Mouse (Mus musculus) megakaryocyte, embryonic 14.5 days (primary cell): ENCODE measurements around the gene Agap1. TPM values are rescaled to one million over a fixed set of nuclear protein-coding genes. Genes with fewer than 3 reads are reported as not detected.

Experiments used
- H3K27me3 ChIP-seq: replicated peaks from 2 replicates; pipeline ENCODE3; 2012; ENCODE audit warnings: inconsistent platforms
- H3K36me3 ChIP-seq: replicated peaks from 2 replicates; pipeline ENCODE3; 2012; ENCODE audit warnings: low read length, inconsistent platforms, mixed read lengths
- H3K4me1 ChIP-seq: 2 replicates; pipeline ENCODE4 v1.6.1; 2012; ENCODE audit warnings: inconsistent platforms
- H3K4me3 ChIP-seq: replicated peaks from 2 replicates; pipeline ENCODE3; 2012; ENCODE audit warnings: moderate library complexity, mild to moderate bottlenecking, inconsistent platforms
- H3K9me3 ChIP-seq: 2 replicates; pipeline ENCODE4 v1.6.1; 2012; ENCODE audit warnings: inconsistent platforms
- FLI1 ChIP-seq: IDR thresholded peaks from 2 replicates; pipeline ENCODE4 v1.6.1; 2012; ENCODE audit warnings: low read length, inconsistent platforms, mixed read lengths
- GATA1 ChIP-seq: IDR thresholded peaks from 3 replicates; pipeline ENCODE4 v1.6.1; 2012; ENCODE audit warnings: mixed read lengths, low read length, inconsistent platforms, borderline replicate concordance
- polyA plus RNA-seq: library from polyadenylated mRNA; stranded (reverse); fragments of >175 nt; gene quantifications from 2 replicates; pipeline ENCODE4 v1.2.3, GENCODE M21; 2012; ENCODE audit warnings: low replicate concordance; ENCODE audit not compliant: insufficient read depth

Gene Agap1
- polyA plus RNA-seq, 1 experiment: 3.4 TPM

- no peaks in the 10 kb centered on the region for H3K36me3 ChIP-seq
- H3K4me3 ChIP-seq: no peak overlapping the region
- H3K9me3 ChIP-seq: peaks cover 49% of the 10 kb centered on the region
- TF ChIP-seq FLI1 (no peak), GATA1 (no peak)
- no peaks in the 10 kb centered on the region for H3K4me1 ChIP-seq
- peaks cover 6% of the 10 kb centered on the region for H3K27me3 ChIP-seq
These were observed 86.5 kb downstream of the Agap1 start for GRCm38 (mm10) chr1:89541151-89541550.

- Histone ChIP-seq H3K4me1 (no peaks in the 10 kb centered on the region), H3K4me3 (no peak overlapping the region), H3K27me3 (peaks cover 7% of the 10 kb centered on the region), H3K36me3 (no peaks in the 10 kb centered on the region), H3K9me3 (peaks cover 50% of the 10 kb centered on the region)
- TF ChIP-seq FLI1 (no peak), GATA1 (no peak)
These were observed 87.9 kb downstream of the Agap1 start for GRCm38 (mm10) chr1:89542464-89542863.

- no peak overlapping the region for H3K4me3 ChIP-seq
- H3K27me3 ChIP-seq: peaks cover 8% of the 10 kb centered on the region
- H3K36me3 ChIP-seq: no peaks in the 10 kb centered on the region
- peaks cover 43% of the 10 kb centered on the region for H3K9me3 ChIP-seq
- TF ChIP-seq GATA1: no peak
- TF ChIP-seq FLI1: no peak
- no peaks in the 10 kb centered on the region for H3K4me1 ChIP-seq
These were observed 88.7 kb downstream of the Agap1 start for GRCm38 (mm10) chr1:89543312-89543711.

- TF ChIP-seq FLI1 (no peak), GATA1 (no peak)
- Histone ChIP-seq H3K4me1 (peaks cover 3% of the 10 kb centered on the region; the same call in 1 of the 2 replicates), H3K27me3 (peaks cover 11% of the 10 kb centered on the region), H3K36me3 (no peaks in the 10 kb centered on the region), H3K9me3 (peaks cover 39% of the 10 kb centered on the region), H3K4me3 (no peak overlapping the region)
These were observed 89.5 kb downstream of the Agap1 start for GRCm38 (mm10) chr1:89544094-89544493.

- peaks cover 6% of the 10 kb centered on the region; the same call in 1 of the 2 replicates for H3K4me1 ChIP-seq
- no peaks in the 10 kb centered on the region for H3K36me3 ChIP-seq
- peaks cover 31% of the 10 kb centered on the region for H3K9me3 ChIP-seq
- TF ChIP-seq GATA1 (no peak), FLI1 (no peak)
- H3K27me3 ChIP-seq: peaks cover 13% of the 10 kb centered on the region
- H3K4me3 ChIP-seq: no peak overlapping the region
These were observed 90.5 kb downstream of the Agap1 start for GRCm38 (mm10) chr1:89545099-89545498.

- TF ChIP-seq FLI1: no peak
- no peak for TF ChIP-seq GATA1
- Histone ChIP-seq H3K4me3 (no peak overlapping the region), H3K9me3 (peaks cover 14% of the 10 kb centered on the region; the same call in 1 of the 2 replicates), H3K27me3 (peaks cover 13% of the 10 kb centered on the region), H3K4me1 (peaks cover 14% of the 10 kb centered on the region), H3K36me3 (no peaks in the 10 kb centered on the region)
These were observed 93.2 kb downstream of the Agap1 start for GRCm38 (mm10) chr1:89547525-89548504.

GRCm38 (mm10) chr1:89550061-89550869 lies 95.7 kb downstream of the Agap1 start:
- no peak for TF ChIP-seq GATA1
- no peak for TF ChIP-seq FLI1
- no peak overlapping the region for H3K4me3 ChIP-seq
- peaks cover 8% of the 10 kb centered on the region; the same call in 1 of the 2 replicates for H3K9me3 ChIP-seq
- H3K36me3 ChIP-seq: no peaks in the 10 kb centered on the region
- H3K27me3 ChIP-seq: peaks cover 7% of the 10 kb centered on the region
- peaks cover 16% of the 10 kb centered on the region for H3K4me1 ChIP-seq

GRCm38 (mm10) chr1:89552470-89552869 lies 97.9 kb downstream of the Agap1 start:
- Histone ChIP-seq H3K4me1 (peaks cover 27% of the 10 kb centered on the region), H3K9me3 (peaks cover 6% of the 10 kb centered on the region; the same call in 1 of the 2 replicates), H3K27me3 (peaks cover 7% of the 10 kb centered on the region), H3K36me3 (no peaks in the 10 kb centered on the region), H3K4me3 (no peak overlapping the region)
- TF ChIP-seq FLI1 (no peak), GATA1 (no peak)

- Histone ChIP-seq H3K27me3 (peaks cover 7% of the 10 kb centered on the region), H3K9me3 (peaks cover 4% of the 10 kb centered on the region; the same call in 1 of the 2 replicates)
- TF ChIP-seq FLI1 (no peak), GATA1 (no peak)
These were observed 99.2 kb downstream of the Agap1 start for GRCm38 (mm10) chr1:89553791-89554190.

More at GRCm38 (mm10) chr1:89553791-89554190, 99.2 kb downstream of the Agap1 start:
- peaks cover 34% of the 10 kb centered on the region for H3K4me1 ChIP-seq
- no peaks in the 10 kb centered on the region for H3K36me3 ChIP-seq
- H3K4me3 ChIP-seq: no peak overlapping the region
